Mouse (Mus musculus) frontal cortex, postnatal 25 days (tissue): ENCODE measurements around the gene Zfyve19.
A peak's percentile ranks its signal among the peaks of the same experiment; 100 is the strongest.

Source experiments
- DNase-seq, 2 experiments: peaks; one replicate each; pipeline ENCODE4 v3.0.0; 2022; ENCODE audit warnings: low spot score in 2 of 2

The Zfyve19 gene

DNA sequence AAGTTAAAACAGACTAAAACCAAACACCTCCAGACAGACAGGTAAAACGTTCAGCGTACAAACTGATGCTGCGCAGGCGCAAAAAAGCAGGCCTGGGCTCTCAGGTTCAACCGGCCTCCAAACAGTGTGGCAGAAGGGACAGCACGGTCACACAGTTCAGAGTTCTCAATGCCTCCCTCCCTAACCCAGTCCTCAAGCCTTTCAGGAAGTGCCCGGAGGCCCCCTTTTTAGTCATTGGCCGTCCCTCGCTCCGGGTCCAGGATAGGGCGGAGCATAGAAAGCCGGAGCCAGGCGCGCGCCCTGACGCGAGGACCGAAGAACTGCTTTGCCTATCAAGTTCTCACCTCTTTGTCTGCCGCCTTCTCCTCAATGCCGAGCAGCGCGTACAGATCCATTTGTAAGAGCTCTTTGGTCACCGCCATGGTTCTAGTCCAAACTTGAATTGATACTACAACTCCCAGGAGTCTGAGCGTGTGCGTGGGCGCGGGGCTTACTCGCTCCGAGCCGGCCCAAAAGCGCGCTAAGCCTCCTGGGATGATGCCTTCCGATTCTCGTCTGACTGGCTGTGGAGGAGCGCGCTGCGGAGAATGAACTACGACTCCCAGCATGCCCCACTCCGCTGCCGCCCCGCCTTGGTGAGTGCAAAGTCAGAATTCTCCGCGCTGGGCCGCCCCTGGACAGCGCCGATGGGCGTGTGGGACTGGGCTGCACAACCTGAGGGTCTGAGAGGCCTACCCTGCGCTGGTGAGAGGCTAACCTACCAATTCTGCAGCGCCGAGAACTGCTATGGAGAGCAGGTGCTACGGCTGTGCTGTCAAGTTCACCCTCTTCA lies at the start of gene Zfyve19, which contains the start of gene Dnajc17:
Gene Zfyve19, plus strand, starts transcription at position 274 of the 832 bp plus-strand sequence.
Gene Dnajc17, minus strand, starts transcription at position 452 of the 832 bp plus-strand sequence.
- DNase-seq, result peak; percentile 94 to 95

DNA sequence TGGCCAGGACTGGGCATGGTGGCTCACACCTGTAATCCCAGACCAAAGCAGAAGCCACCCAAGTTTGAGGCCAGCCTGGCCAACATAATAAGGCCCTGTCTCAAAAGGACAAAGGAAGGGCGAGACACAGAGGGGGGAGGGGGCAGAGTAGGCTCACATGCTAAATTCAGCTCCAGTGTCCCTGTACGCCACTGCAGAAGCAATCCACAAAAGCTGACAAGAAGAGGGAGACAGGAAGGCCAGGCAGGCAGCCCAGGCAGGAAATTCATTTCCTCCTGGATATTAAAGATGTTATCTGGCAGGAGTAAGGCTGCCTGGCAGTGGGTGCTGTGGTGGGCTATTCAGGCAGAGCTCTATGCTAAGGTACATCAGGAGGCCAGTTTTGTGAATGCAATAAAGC lies 47.2 kb upstream of the Zfyve19 start:
- no peak for DNase-seq

DNA sequence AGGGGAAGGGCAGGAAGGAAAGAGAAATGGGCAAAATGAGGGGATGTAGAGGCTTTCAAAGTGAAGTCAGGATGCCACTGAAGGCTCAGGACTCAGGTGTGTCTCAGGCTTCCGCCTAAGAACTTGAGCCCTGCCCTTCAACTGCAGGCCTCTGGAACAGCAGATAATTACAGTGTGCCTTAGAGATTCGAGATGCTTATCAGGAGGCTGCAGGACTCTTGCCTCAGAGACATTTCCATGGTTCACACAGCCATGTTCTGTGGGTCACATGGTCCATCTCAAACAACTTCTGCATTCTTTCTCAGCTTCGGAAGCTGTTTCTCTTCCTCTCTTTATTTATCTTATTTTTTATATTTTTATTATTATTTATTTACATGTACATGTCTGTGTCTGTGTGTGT lies 45.3 kb upstream of the Zfyve19 start:
- DNase-seq, result no peak

DNA sequence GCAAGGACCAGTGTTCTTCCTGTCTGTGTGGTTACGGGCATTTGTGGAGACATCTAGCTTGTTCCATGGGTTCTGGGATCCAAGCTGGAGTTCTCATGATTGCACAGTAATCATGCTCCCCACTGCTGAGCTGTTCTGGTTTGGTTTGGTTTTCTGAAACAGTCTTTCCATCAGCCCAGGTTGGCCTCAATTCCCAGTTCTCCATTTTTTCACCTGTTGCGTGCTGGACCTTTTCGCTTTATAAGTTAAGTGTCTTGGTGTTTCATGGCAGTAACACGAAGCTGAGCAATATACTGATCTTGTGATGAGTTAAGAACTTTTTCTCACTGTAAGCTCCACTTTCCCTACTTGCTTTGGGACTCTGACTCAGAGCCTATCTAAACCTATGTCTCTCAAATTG lies 44.4 kb upstream of the Zfyve19 start:
- DNase-seq, result no peak

DNA sequence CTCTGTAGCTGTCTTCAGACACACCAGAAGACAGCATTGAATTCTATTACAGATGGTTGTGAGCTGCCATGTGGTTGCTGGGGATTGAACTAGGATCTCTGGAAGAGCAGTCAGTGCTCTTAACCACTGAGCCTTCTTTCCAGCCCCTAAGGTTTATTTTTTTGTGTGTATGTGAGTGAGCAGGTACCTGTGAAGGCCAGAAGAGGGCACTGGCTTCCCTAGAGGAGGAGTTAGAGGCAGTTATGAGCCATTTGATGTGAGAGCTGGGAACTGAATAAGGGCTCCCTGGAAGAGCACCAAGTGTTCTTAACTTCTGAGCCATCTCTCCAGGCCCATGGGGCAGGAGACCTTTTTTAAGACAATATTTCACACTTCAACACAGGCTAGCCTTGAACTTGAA lies 43.0 kb upstream of the Zfyve19 start:
- DNase-seq, result no peak

DNA sequence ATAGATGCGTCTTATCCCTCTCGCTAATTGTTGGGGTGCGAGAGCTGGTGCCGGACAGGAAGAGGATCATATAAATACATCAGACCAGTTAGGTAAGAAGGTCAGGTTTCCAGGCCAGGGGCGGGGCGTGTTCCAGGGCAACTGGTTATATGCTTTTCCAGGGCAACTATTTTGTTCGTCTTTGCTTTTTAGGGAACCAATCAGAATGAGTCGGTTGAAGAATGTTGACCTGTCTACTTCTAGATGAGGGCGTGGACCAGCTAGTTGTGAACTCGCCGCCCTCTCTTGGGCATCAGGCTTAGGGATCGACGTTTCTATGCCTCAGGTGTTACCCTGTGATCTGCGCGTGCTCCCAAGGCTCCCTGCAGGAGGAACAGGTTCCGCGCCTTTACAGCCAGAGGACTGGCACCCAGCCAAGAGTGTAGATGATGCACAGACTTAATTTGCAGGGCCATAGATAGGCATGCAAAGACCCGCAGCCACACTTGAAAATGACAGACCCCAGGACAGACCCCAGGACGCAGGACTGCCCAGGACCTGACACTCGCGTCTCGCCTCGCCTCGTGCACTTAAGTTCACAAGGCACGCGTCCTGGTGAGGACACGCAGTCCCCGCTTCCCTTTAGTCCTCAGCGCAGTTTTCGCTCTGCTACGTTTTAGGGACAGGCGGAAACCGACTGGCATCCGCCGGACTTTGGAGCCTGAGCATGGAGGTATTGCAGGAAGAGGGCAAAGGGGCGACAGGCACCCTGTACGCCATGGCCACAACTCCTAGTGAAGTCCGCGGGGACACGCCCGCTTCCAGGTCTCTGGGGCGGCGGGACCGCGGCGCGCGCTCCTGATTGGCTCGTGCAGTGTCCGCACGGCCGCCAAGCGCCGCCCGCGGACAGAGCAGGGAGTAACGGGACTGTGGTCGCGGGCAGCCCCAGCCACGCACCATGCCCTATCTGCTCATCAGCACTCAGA lies 41.2 kb upstream of the Zfyve19 start, which contains the start of gene Gchfr:
Gene Gchfr, plus strand, starts transcription at position 873 of the 965 bp plus-strand sequence.
- DNase-seq, result no peak

DNA sequence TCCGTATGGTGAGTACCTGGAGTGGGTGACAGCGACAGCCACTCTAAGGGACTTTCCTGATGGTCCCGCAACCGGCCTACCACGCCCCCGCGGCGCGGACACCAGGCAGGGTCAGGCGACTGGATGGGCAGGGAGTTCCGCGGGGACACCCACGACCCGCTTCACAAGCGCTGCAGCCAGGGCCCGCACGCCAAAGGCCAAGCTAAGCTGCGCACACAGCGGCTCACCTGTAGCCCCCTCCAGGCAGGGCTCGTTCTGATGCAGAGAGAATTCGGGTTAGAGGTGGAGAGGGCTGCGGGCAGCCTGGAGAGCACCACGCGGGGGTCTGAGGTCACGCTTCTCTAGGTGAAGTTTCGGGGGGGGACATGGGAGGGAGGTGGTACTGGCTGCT lies 40.6 kb upstream of the Zfyve19 start:
- DNase-seq, result no peak

DNA sequence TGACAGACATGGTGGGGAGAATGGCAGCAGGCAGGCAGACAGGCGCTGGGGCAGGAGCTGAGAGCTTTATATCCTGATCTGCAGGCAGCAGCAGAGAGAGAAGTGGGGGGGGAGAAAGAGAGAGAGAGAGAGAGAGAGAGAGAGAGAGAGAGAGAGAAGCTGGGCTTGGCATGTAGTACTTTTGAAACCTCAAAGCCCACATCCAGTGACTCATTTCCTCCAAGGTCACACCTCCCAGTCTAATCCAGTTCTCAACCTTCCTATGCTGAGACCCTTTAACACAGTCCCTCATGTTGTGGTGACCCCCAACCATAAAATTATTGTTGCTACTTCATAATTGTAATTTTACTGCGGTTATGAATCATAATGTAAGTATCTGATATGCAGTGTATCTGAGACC lies 38.1 kb upstream of the Zfyve19 start:
- no peak for DNase-seq

DNA sequence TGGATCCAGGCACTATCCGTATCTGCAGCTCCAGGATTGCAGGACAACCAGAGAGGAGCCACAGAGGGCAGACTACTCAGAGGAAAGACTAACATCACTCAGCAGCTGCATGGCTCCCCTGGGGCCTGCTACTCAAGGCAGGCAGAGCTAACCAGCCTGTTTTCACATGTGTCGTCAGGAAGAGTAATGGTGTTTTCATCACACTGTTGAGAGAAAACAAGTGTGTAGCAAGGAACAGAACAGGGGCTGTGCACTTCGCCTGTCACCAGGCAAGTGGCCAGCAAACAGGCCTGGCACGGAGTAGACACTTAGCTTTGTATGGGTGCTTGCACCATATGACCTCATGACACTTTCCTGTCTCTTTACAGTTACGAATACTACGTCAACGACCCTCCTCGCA lies 36.8 kb upstream of the Zfyve19 start:
- no peak for DNase-seq

DNA sequence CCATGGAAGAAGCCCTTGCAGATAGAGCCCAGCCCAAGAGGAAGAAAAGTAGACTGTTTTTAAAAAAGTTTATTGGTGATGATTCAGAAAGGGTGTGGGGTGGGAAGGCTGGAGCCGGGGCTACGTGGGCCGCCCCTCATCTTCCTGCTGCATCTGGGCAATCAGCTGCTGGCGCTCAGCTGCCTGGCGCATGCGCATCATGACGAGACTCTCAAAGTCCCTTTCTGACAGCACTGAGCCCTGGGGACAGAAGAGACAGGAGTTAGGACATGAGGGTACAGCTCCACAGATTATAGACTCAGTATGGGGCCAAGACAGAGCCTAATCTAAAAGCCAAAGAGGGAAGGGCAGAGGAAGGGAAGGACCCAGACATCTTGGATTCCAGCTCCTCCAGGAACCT lies 36.0 kb upstream of the Zfyve19 start:
- DNase-seq, result no peak

DNA sequence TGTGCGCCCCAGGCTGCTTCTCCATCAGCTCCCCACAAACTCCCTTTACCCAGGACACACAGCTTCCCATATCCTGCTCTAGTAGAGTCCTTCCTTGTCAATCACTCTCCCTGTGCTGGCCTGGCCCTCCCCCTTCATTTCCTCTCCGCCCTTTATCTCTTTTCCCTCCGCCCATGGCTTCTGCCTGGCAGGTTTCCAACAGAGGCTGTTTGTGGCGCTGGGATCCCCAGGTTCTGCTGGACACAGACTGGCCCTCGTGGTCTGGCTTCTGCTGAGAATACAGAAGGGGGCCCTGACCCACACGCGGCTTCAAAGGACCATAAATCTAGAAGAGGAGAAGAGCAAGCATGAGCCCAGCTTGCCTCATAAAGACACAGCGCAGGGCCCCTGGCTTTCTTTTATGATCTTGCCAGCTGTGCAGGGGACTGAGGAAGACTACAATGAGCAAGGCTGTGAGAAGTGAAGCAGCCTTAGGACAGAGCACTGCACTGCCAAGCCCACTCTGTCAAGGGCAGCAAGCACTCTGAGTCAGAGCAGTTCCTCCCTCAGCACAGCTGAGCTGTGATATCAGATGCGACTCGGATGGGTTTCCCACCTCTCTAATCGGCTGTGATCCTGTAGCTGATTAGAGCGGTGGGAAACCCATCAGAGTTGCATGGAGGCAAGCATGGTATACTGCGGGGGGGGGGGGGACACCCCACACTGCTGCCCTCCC lies 35.4 kb upstream of the Zfyve19 start:
- DNase-seq, result no peak

DNA sequence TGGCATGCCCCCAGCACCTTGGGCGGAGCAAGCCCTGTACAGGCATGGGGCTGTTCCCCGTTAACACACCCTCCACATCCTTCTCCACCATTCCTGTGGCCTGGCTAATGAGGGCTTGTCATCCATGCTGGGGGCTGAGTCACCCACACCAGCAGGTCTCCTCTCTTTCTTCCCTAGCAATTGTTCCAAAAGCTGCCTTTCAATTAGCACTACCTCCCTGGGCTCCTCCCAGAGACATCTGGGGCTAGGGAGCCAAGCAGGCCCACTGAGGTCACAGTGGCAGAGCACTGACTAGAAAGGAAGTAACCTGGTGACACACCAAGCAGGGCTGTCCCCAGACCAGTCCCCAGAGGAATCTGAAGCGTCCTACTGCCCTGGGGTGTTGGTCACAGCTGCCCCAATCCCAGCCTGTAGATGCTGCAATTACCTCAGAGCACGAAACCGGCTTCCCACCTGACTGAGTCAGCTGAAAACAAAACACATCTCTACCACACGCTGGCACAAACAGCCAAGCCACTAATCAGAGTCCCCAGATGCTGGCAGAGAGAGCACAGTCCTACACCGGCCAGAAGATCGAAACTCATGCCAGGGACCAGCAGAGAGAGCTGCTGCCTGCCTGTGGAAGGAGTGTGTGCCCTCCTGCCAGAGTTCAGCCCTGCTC lies 34.3 kb upstream of the Zfyve19 start, which contains the start of gene Gm14137:
Gene Gm14137, plus strand, starts transcription at position 519 of the 661 bp plus-strand sequence.
- DNase-seq, result no peak

DNA sequence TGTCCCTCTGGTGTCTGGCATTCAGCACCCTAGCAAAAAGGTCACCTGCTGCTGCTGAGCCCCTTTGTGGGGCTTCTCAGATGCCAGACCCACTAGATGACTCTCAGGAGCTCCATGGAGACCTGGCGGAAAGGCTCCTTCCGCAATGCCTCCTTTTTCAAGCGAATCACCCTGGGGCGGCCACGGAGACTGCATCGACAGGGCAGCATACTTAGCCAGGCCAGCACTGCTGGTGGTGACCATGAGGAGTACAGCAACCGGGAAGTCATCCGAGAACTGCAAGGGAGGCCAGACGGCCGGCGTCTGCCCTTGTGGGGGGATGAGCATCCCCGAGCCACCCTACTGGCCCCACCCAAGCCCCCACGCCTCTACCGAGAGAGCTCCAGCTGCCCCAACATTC lies 33.6 kb upstream of the Zfyve19 start:
- DNase-seq, result no peak

DNA sequence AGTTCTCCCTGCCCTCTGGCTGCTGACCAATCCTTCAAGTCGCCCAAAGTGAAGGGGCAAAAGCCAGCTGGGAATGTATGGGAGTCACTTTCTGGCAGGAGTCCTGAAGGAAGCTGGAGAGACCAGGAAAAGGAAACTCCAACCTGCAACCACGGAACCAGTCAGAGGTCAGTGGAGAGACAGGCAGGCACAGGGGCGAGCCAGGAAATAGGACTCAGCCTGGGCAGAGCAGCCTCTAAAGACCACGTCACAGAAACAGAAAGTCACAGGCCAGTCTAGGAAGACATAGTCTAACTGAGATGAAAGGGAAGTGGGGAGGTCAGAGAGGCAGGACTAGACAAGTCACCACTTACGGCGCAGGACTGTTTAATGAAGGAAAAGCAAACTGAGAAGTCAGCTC lies 32.8 kb upstream of the Zfyve19 start:
- no peak for DNase-seq

DNA sequence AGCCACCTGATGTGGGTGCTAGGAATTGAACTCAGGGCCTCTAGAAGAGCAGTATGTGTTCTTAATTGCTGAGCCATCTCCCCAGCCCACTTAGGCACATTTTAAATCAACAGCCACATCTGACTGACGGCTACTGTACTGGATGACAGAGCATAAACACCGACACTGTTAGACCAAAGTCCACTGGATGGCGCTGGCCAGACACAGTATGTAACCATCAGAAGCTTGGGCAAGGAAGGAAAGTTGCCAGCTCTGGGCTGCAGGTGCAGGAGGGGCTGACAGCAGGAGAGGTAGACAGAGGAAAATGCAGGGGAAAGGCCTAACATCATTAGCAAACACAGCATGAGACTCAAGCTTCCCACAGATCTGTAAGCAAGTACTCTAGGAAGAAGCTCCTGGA lies 31.7 kb upstream of the Zfyve19 start:
- no peak for DNase-seq

DNA sequence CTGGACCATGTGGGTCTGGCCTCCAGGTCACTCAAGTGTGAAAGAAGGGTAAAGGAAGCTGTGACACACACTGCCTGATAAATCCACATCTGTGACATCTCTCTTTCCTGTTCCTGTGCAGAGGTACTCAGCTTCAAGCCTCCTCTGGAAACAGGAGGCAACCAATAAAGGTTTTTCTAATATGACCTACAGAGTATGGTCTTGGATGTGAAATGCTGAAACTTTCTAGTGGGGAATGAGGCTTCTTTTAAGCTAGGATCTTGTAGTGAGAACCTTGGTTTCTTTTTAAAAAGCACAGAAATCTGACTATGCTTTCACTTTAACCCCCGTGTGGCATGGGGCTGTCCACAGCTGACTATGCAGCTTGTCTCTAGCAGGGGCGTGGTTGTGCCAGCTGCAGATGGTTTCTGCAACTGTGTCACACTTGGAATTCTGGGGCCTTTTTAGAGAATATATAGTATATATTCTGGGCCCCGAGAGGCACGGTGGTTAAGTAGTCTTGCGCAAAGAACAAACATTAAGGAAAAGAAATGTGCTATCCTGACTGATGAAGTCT lies 31.0 kb upstream of the Zfyve19 start:
- DNase-seq, result no peak

DNA sequence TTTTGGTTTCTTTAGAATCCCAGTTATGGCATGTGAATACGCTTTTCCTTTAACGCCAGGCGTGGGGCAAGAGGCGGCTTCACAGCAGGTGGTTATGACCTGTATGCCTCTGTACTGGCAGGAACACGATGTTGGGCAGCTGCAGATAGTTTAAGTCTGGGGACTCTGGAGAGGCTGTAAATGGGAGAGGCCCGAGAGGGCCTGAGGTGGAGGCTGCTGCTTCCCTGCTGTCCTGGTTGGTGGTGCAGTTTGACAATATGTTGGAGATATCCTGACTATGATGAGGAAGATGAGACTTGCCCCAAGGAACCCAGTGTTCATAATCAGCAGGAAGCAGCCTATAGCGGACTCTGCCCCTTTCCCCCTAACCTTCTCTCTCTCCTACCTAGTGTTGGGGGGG lies 25.5 kb upstream of the Zfyve19 start:
- no peak for DNase-seq

DNA sequence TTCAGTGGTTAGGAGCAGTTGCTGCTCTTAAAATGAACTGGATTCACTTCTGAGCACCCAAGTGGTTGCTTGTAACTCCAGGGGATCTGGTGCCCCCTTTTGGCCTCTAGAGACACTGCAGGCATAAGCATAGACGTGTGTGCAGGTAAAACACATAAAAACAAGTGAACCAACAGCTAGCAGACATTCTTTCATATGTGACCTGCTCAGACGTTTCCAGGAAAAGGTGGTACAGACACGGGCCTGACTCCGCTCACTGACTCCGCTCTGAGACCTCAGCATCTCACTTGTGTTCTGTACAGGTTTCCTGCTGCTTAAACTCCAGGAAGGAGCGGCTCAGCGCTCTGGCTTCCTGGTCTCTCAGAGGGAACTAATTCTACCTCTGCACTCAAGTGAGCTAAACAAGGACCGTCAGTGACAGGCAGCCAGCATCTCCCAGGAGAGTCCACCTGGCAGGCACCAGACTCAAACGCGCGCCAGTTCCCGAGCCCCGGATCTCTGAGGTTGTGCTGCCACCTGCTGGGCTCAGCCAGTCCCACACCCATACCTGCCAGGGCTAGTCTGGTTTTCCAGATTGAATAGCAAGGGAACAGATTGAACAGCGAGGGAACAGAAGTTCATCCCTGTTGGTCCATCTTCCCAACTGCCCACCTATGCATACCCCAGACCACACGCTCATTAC lies 19.2 kb upstream of the Zfyve19 start:
- DNase-seq, result peak; percentile 61 to 75

DNA sequence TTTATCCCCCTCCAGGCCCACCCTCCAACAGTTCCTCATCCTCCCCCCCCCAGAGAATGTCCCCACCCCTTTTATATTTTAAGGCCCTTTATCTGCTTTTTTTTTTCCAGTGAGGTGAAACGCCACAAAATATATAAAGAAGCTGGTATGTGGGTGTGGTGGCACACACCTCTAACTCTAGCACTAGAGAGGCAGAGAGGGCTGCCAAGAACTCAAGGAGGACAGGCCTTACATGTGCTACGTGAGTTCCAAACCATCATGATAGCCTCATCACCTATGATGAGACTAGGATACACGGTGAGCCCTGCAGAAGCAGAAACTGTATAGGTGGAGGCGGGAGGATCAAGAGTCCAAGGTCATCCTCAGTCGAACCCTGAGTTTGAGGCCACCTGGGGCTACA lies 17.4 kb upstream of the Zfyve19 start:
- no peak for DNase-seq

DNA sequence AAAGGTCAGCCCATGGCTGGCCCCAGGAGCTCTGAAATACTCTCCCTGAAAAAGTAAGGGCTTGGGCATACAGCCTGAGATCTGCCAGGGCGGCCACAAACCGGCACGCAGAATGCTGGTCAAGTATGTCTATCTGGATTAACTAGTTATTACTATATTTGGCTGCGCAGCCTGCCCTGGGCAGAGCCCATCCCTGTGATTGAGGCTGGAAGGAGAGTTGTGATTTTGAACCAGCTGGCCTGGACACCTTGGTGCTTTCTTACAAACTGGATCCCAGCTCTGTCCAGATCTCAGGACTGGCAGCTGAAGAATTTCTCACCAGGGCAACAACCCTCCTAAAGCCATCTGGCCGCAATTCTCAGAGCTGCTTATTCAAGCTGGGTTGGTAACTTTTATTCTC lies 14.3 kb upstream of the Zfyve19 start:
- no peak for DNase-seq
